Mouse (Mus musculus) E14TG2a.4 (cell line): ENCODE measurements around the gene Glipr2.

Experiments
- CTCF ChIP-seq: conservative IDR thresholded peaks from 2 replicates; pipeline ENCODE4 v1.5.1; 2014; ENCODE audit warnings: low read length
- NANOG ChIP-seq: IDR thresholded peaks from 2 replicates; pipeline ENCODE4 v1.6.1; 2014; ENCODE audit warnings: borderline replicate concordance, low read length, mixed read lengths

GRCm38 (mm10) chr4:43969373-43969772, 12.2 kb downstream of the Glipr2 start:
- TF ChIP-seq CTCF (no peak), NANOG (no peak)
